In genomic region chr4:124768963-124769591, GRCm38 (mm10) we compare ENCODE assay signal across 18 mouse cellular contexts. TPM values are rescaled to one million over a fixed set of nuclear protein-coding genes. Genes with fewer than 3 reads are reported as not detected.
DNase-seq lines count a peak whose midpoint lies in the region; ATAC-seq lines count a peak whose summit lies in the region.
"Had no signal": no experiment of that assay in that cellular context is flagged by ENCODE, and none has a peak within 500 bp of the region (broad histone marks: within the 10 kb centered on the region; RNA-seq: fewer than 3 reads in every experiment).

No protein-coding gene starts in this region.

- H3K27me3 ChIP-seq in kidney, embryonic 16.5 days (ENCODE audit: insufficient read depth, low read length) = no peaks in the 10 kb centered on the region
- H3K27me3 ChIP-seq in liver, embryonic 11.5 days (replicated peaks; ENCODE audit: control insufficient read depth, insufficient read depth, low read length) = no peaks in the 10 kb centered on the region
- H3K27me3 ChIP-seq in hindbrain, embryonic 16.5 days (replicated peaks; ENCODE audit: control insufficient read depth, insufficient read depth, low read length) = no peaks in the 10 kb centered on the region
- H3K27me3 ChIP-seq: hindbrain, embryonic 15.5 days had no signal

- no peak overlapping the region for H3K4me3 ChIP-seq in kidney, embryonic 16.5 days (ENCODE audit: low read length)
- peak overlapping the region; percentile 25; the same call in 1 of the 2 replicates for H3K4me3 ChIP-seq in liver, embryonic 11.5 days (ENCODE audit: low read depth, low read length)
- H3K4me3 ChIP-seq in hindbrain, embryonic 16.5 days (ENCODE audit: low read length) = no peak overlapping the region
- H3K4me3 ChIP-seq: embryonic facial prominence, embryonic 10.5 days; forebrain, embryonic 10.5 days; hindbrain, embryonic 15.5 days had no signal

- H3K9me3 ChIP-seq in kidney, embryonic 16.5 days (ENCODE audit: low read length) = no peaks in the 10 kb centered on the region
- no peaks in the 10 kb centered on the region for H3K9me3 ChIP-seq in liver, embryonic 11.5 days (ENCODE audit: control insufficient read depth, low read length)
- H3K9me3 ChIP-seq in hindbrain, embryonic 16.5 days (ENCODE audit: control insufficient read depth, low read length) = no peaks in the 10 kb centered on the region
- H3K9me3 ChIP-seq: embryonic facial prominence, embryonic 10.5 days; forebrain, embryonic 10.5 days; hindbrain, embryonic 15.5 days had no signal

- peaks cover 8% of the 10 kb centered on the region for H3K4me1 ChIP-seq in kidney, embryonic 16.5 days (ENCODE audit: insufficient read depth, low read length)
- H3K4me1 ChIP-seq in liver, embryonic 11.5 days (replicated peaks; ENCODE audit: control insufficient read depth, insufficient read depth, low read length) = peaks cover 72% of the 10 kb centered on the region
- no peaks in the 10 kb centered on the region for H3K4me1 ChIP-seq in hindbrain, embryonic 16.5 days (ENCODE audit: control insufficient read depth, insufficient read depth, low read depth, low read length)
- H3K4me1 ChIP-seq: embryonic facial prominence, embryonic 10.5 days; forebrain, embryonic 10.5 days; hindbrain, embryonic 15.5 days had no signal

- 69% methylated on average over 13 of the region's 13 CpGs for WGBS in kidney, embryonic 16.5 days
- WGBS in liver, embryonic 11.5 days = 46% methylated on average over 13 of the region's 13 CpGs
- 88% methylated on average over 13 of the region's 13 CpGs for WGBS in hindbrain, embryonic 16.5 days

- H3K36me3 ChIP-seq in kidney, embryonic 16.5 days (ENCODE audit: insufficient read depth, low read length) = no peaks in the 10 kb centered on the region
- H3K36me3 ChIP-seq in liver, embryonic 11.5 days (ENCODE audit: control insufficient read depth, insufficient read depth, low read length) = no peaks in the 10 kb centered on the region
- H3K36me3 ChIP-seq in hindbrain, embryonic 16.5 days (ENCODE audit: control insufficient read depth, insufficient read depth, low read length) = no peaks in the 10 kb centered on the region
- H3K36me3 ChIP-seq: embryonic facial prominence, embryonic 10.5 days; forebrain, embryonic 10.5 days; hindbrain, embryonic 15.5 days had no signal

- H3K9ac ChIP-seq in kidney, embryonic 16.5 days (replicated peaks; ENCODE audit: low read length) = no peak overlapping the region
- H3K9ac ChIP-seq in liver, embryonic 11.5 days (ENCODE audit: low read depth, low read length) = no peak overlapping the region
- no peak overlapping the region for H3K9ac ChIP-seq in hindbrain, embryonic 16.5 days (ENCODE audit: low read depth, low read length)
- H3K9ac ChIP-seq: hindbrain, embryonic 15.5 days had no signal

- no peak overlapping the region; the same call in 1 of the 2 replicates for H3K4me2 ChIP-seq in kidney, embryonic 16.5 days (replicated peaks; ENCODE audit: low read depth, low read length)
- peak overlapping the region; percentile 51 for H3K4me2 ChIP-seq in liver, embryonic 11.5 days
- no peak overlapping the region for H3K4me2 ChIP-seq in hindbrain, embryonic 16.5 days (ENCODE audit: low read length)
- H3K4me2 ChIP-seq: hindbrain, embryonic 15.5 days had no signal

- 0 out of 2 replicates have a peak overlapping the region, but pooled peaks have one; percentile 24 for H3K27ac ChIP-seq in kidney, embryonic 16.5 days (ENCODE audit: low read length)
- peak overlapping the region; percentile 71 for H3K27ac ChIP-seq in liver, embryonic 11.5 days (ENCODE audit: low read depth, low read length)
- no peak overlapping the region for H3K27ac ChIP-seq in hindbrain, embryonic 16.5 days (ENCODE audit: low read depth, low read length)
- H3K27ac ChIP-seq: embryonic facial prominence, embryonic 10.5 days; forebrain, embryonic 10.5 days; hindbrain, embryonic 15.5 days; kidney, postnatal 0 days had no signal

- ATAC-seq in kidney, embryonic 16.5 days (ENCODE audit: low FRiP score, low TSS enrichment) = no peak
- ATAC-seq in activated CD4-positive, CD25-positive, alpha-beta regulatory T cell, adult 4 months = peak; percentile 63
- ATAC-seq in liver, embryonic 11.5 days (replicated peaks; ENCODE audit: low FRiP score) = peak; percentile 79
- ATAC-seq in hindbrain, embryonic 16.5 days = no peak

- DNase-seq in kidney, adult 18-20 months = no peak
- DNase-seq in 416B (ENCODE audit: low read depth) = peak; percentile 31
- DNase-seq in liver, embryonic 11.5 days (ENCODE audit: low spot score) = no peak
- DNase-seq in adrenal gland, postnatal 14 days = no peak
- no peak for DNase-seq in lung, postnatal 10 days
- DNase-seq: B cell, adult 2 months; cerebellum, adult 9-11 months; heart, adult 18-20 months; layer of hippocampus, adult 9-11 months; lung, postnatal 14 days; midbrain, embryonic 14.5 days had no signal

RNA-seq across cellular contexts. Expression of gene Inpp5b, which starts 27.4 kb away (rescaled TPM):
- polyA plus RNA-seq in kidney, embryonic 16.5 days (2015; fragmentation: Nextera tagmentation; extraction: Ambion mirVana) = 34.7 and 35.0 TPM in 2 replicates
- polyA plus RNA-seq in activated CD4-positive, CD25-positive, alpha-beta regulatory T cell, adult 4 months (2017; shearing (Covaris generic)) = 10 to 100 TPM; 80.2 to 94.1 TPM
- polyA plus RNA-seq in liver, embryonic 11.5 days (2014; fragmentation: Nextera tagmentation; extraction: Ambion mirVana) = 58.2 and 63.3 TPM in 2 replicates
- polyA plus RNA-seq in hindbrain, embryonic 16.5 days (2015; fragmentation: Nextera tagmentation; extraction: Ambion mirVana) = 18.4 and 23.7 TPM in 2 replicates
- 23.8 and 24.6 TPM in 2 replicates for total RNA-seq in adrenal gland, postnatal 14 days (2021)

RNA-seq across cellular contexts. Expression of gene Mtf1, which starts 32.8 kb away (rescaled TPM):
- polyA plus RNA-seq in kidney, embryonic 16.5 days (2015; fragmentation: Nextera tagmentation; extraction: Ambion mirVana) = 13.4 and 14.0 TPM in 2 replicates
- 10 to 100 TPM; 14.2 to 18.5 TPM for polyA plus RNA-seq in activated CD4-positive, CD25-positive, alpha-beta regulatory T cell, adult 4 months (2017; shearing (Covaris generic))
- 21.2 and 24.2 TPM in 2 replicates for polyA plus RNA-seq in liver, embryonic 11.5 days (2014; fragmentation: Nextera tagmentation; extraction: Ambion mirVana)
- polyA plus RNA-seq in hindbrain, embryonic 16.5 days (2015; fragmentation: Nextera tagmentation; extraction: Ambion mirVana) = 11.5 and 14.0 TPM in 2 replicates
- total RNA-seq in adrenal gland, postnatal 14 days (2021) = 21.1 and 22.5 TPM in 2 replicates

RNA-seq across cellular contexts. Expression of gene Sf3a3, which starts 54.5 kb away (rescaled TPM):
- polyA plus RNA-seq in kidney, embryonic 16.5 days (2015; fragmentation: Nextera tagmentation; extraction: Ambion mirVana) = 162 and 169 TPM in 2 replicates
- polyA plus RNA-seq in activated CD4-positive, CD25-positive, alpha-beta regulatory T cell, adult 4 months (2017; shearing (Covaris generic)) = 100 to 1,000 TPM; 108 to 125 TPM
- 172 and 182 TPM in 2 replicates for polyA plus RNA-seq in liver, embryonic 11.5 days (2014; fragmentation: Nextera tagmentation; extraction: Ambion mirVana)
- 86.1 and 93.2 TPM in 2 replicates for polyA plus RNA-seq in hindbrain, embryonic 16.5 days (2015; fragmentation: Nextera tagmentation; extraction: Ambion mirVana)
- 41.5 and 42.8 TPM in 2 replicates for total RNA-seq in adrenal gland, postnatal 14 days (2021)

Comparison
In these comparisons a context has a peak if more than half of its experiments do, and no peak if none do; other contexts are left out.
1. ATAC-seq: peak in activated CD4-positive, CD25-positive, alpha-beta regulatory T cell, adult 4 months (single experiment) and liver, embryonic 11.5 days (single experiment); none in kidney, embryonic 16.5 days (single experiment) and hindbrain, embryonic 16.5 days (single experiment).